Mouse (Mus musculus) hindbrain, postnatal 0 days (tissue): ENCODE results near the gene 4931414P19Rik. TPM values are rescaled to one million over a fixed set of nuclear protein-coding genes. Genes with fewer than 3 reads are reported as not detected.

Experiments
- ATAC-seq: fragments of 200-750 bp; cut with Nextera tagmentation; 2 replicates; pipeline ENCODE4 v1.8.0; 2017; ENCODE audit warnings: mild to moderate bottlenecking, moderate TSS enrichment, moderate library complexity
- DNase-seq: peaks from one replicate; pipeline ENCODE4 v3.0.0-alpha.2; 2015; ENCODE audit warnings: low spot score
- H3K27ac ChIP-seq: fragments of 300-500 bp; sonication (generic); 2 replicates; pipeline ENCODE4 v1.5.1; 2014; ENCODE audit warnings: mild to moderate bottlenecking
- H3K27me3 ChIP-seq: fragments of 300-500 bp; sonication (generic); 2 replicates; pipeline ENCODE4 v1.6.1; 2014; ENCODE audit warnings: low read length, mixed read lengths; ENCODE audit not compliant: insufficient read depth
- H3K36me3 ChIP-seq: fragments of 300-500 bp; sonication (generic); 2 replicates; pipeline ENCODE4 v1.6.1; 2014; ENCODE audit warnings: low read length, mixed read lengths; ENCODE audit not compliant: insufficient read depth
- H3K4me1 ChIP-seq: fragments of 300-500 bp; sonication (generic); 2 replicates; pipeline ENCODE4 v1.6.1; 2014; ENCODE audit warnings: antibody characterized with exemption, low read length, mixed read lengths; ENCODE audit not compliant: insufficient read depth
- H3K4me2 ChIP-seq: fragments of 300-500 bp; sonication (generic); 2 replicates; pipeline ENCODE4 v1.6.1; 2014; ENCODE audit warnings: low read depth, mild to moderate bottlenecking, low read length, moderate library complexity, mixed read lengths
- H3K4me3 ChIP-seq: fragments of 300-500 bp; sonication (generic); 2 replicates; pipeline ENCODE4 v1.5.1; 2014; ENCODE audit warnings: low read length
- H3K9ac ChIP-seq: fragments of 300-500 bp; sonication (generic); replicated peaks from 2 replicates; pipeline ENCODE4 v1.6.1; 2014; ENCODE audit warnings: mild to moderate bottlenecking, low read length, moderate library complexity, mixed read lengths
- H3K9me3 ChIP-seq: fragments of 300-500 bp; sonication (generic); 2 replicates; pipeline ENCODE4 v1.6.1; 2016; ENCODE audit warnings: low read length, mixed read lengths
- CTCF ChIP-seq: IDR thresholded peaks from 2 replicates; pipeline ENCODE4 v1.5.1; 2016; ENCODE audit warnings: antibody characterized with exemption, control low read depth, low read depth
- WGBS: fragments of 180-500 bp; shearing (Covaris S2); extraction: QIAGEN DNeasy Blood & Tissue Kit; methylation state at CpG from one replicate; pipeline ENCODE4 v1.1.7; 2014; 5-methylcytosine and 5-hydroxymethylcytosine counted together
- polyA plus RNA-seq: library from polyadenylated mRNA; unstranded; fragments of >200 nt; fragmentation: Nextera tagmentation; extraction: Ambion mirVana; gene quantifications from 2 replicates; pipeline ENCODE4 v1.2.1, GENCODE M21; 2015
- total RNA-seq: library from RNA; depleted of rRNA; stranded (reverse); fragments of >200 nt; gene quantifications from 2 replicates; pipeline ENCODE4 v1.2.3, GENCODE M21; 2014

4931414P19Rik gene
- total and polyA plus RNA-seq, 2 experiments from 2014 or later = 2.5 to 4.8 TPM

GRCm38 (mm10) chr14:54630583-54631239 lies 24.9 kb upstream of the 4931414P19Rik start:
- Histone ChIP-seq H3K4me3 (no peak overlapping the region), H3K36me3 (peaks cover 12% of the 10 kb centered on the region; the same call in 1 of the 2 replicates), H3K27ac (peak overlapping the region; percentile 56; the same call in 1 of the 2 replicates)

GRCm38 (mm10) chr14:54629797-54630196 lies 24.0 kb upstream of the 4931414P19Rik start:
- H3K9me3 ChIP-seq = no peaks in the 10 kb centered on the region
- no peak for ATAC-seq
- H3K27me3 ChIP-seq = no peaks in the 10 kb centered on the region
- H3K4me1 ChIP-seq = no peaks in the 10 kb centered on the region; the same call in 1 of the 2 replicates
- no peak overlapping the region for H3K27ac ChIP-seq
- no peak for TF ChIP-seq CTCF
- H3K4me2 ChIP-seq = no peak overlapping the region
- H3K4me3 ChIP-seq = no peak overlapping the region
- H3K36me3 ChIP-seq = peaks cover 12% of the 10 kb centered on the region; the same call in 1 of the 2 replicates
- WGBS = 93% methylated on average over 2 of the region's 2 CpGs
- no peak for DNase-seq
- no peak overlapping the region for H3K9ac ChIP-seq

More at GRCm38 (mm10) chr14:54630583-54631239, 24.9 kb upstream of the 4931414P19Rik start:
- Histone ChIP-seq H3K4me2 (no peak overlapping the region), H3K9ac (0 out of 2 replicates have a peak overlapping the region, but pooled peaks have one; percentile 5), H3K4me1 (no peaks in the 10 kb centered on the region; the same call in 1 of the 2 replicates), H3K27me3 (no peaks in the 10 kb centered on the region), H3K9me3 (no peaks in the 10 kb centered on the region)
- peak; percentile 34 for DNase-seq
- ATAC-seq = peak; percentile 72
- 46% methylated on average over 11 of the region's 11 CpGs for WGBS
- TF ChIP-seq CTCF = no peak

- ATAC-seq (no peak), DNase-seq (no peak)
- Histone ChIP-seq H3K4me2 (no peak overlapping the region), H3K9me3 (no peaks in the 10 kb centered on the region), H3K9ac (no peak overlapping the region), H3K27ac (no peak overlapping the region), H3K4me1 (no peaks in the 10 kb centered on the region; the same call in 1 of the 2 replicates), H3K27me3 (no peaks in the 10 kb centered on the region), H3K4me3 (no peak overlapping the region), H3K36me3 (0 out of 2 replicates have a peak, but pooled peaks cover 12% of the 10 kb centered on the region)
- no peak for TF ChIP-seq CTCF
- 86% methylated on average over 5 of the region's 5 CpGs for WGBS
Measured at GRCm38 (mm10) chr14:54628103-54628502, 22.3 kb upstream of the 4931414P19Rik start.

GRCm38 (mm10) chr14:54624976-54625375 lies 19.2 kb upstream of the 4931414P19Rik start:
- DNase-seq (no peak), ATAC-seq (no peak)
- no peaks in the 10 kb centered on the region for H3K27me3 ChIP-seq
- H3K4me1 ChIP-seq = no peaks in the 10 kb centered on the region
- no peak overlapping the region for H3K4me2 ChIP-seq
- no peak overlapping the region for H3K4me3 ChIP-seq
- H3K36me3 ChIP-seq = no peaks in the 10 kb centered on the region
- no peaks in the 10 kb centered on the region for H3K9me3 ChIP-seq
- WGBS = 60% methylated on average over 10 of the region's 10 CpGs
- H3K27ac ChIP-seq = no peak overlapping the region
- no peak for TF ChIP-seq CTCF
- no peak overlapping the region for H3K9ac ChIP-seq

- Histone ChIP-seq H3K4me1 (no peaks in the 10 kb centered on the region), H3K9ac (no peak overlapping the region), H3K36me3 (no peaks in the 10 kb centered on the region), H3K9me3 (no peaks in the 10 kb centered on the region), H3K4me2 (no peak overlapping the region), H3K27ac (no peak overlapping the region), H3K4me3 (no peak overlapping the region), H3K27me3 (no peaks in the 10 kb centered on the region)
- TF ChIP-seq CTCF = no peak
- WGBS = 86% methylated on average over 6 of the region's 6 CpGs
- ATAC-seq (no peak), DNase-seq (no peak)
Measured at GRCm38 (mm10) chr14:54623334-54623733, 17.5 kb upstream of the 4931414P19Rik start.

- H3K4me1 ChIP-seq = peaks cover 6% of the 10 kb centered on the region; the same call in 1 of the 2 replicates
- H3K4me2 ChIP-seq = no peak within 1 kb of the TSS
- ATAC-seq (no peak), DNase-seq (no peak)
- WGBS = 89% methylated on average over 1 of the region's 1 CpGs
- no peak for TF ChIP-seq CTCF
- no peak within 1 kb of the TSS for H3K27ac ChIP-seq
- no peaks in the 10 kb centered on the region for H3K27me3 ChIP-seq
- H3K9ac ChIP-seq = no peak within 1 kb of the TSS
- H3K4me3 ChIP-seq = no peak within 1 kb of the TSS
- H3K9me3 ChIP-seq = no peaks in the 10 kb centered on the region
- H3K36me3 ChIP-seq = no peaks in the 10 kb centered on the region
Measured at GRCm38 (mm10) chr14:54621133-54621532, 15.3 kb upstream of the 4931414P19Rik start, which contains the start of gene Psmb11. Gene Psmb11 (plus strand): TSS chr14:54621433.

GRCm38 (mm10) chr14:54617897-54618365 lies 12.1 kb upstream of the 4931414P19Rik start, which contains the start of gene Psmb5:
Gene Psmb5 (minus strand): TSS chr14:54618022.
- Histone ChIP-seq H3K36me3 (peaks cover 10% of the 10 kb centered on the region), H3K4me1 (peaks cover 6% of the 10 kb centered on the region; the same call in 1 of the 2 replicates), H3K27me3 (no peaks in the 10 kb centered on the region), H3K27ac (peak within 1 kb of the TSS; percentile 87), H3K4me2 (peak within 1 kb of the TSS; percentile 78), H3K4me3 (peak within 1 kb of the TSS; percentile 66), H3K9me3 (no peaks in the 10 kb centered on the region), H3K9ac (peak within 1 kb of the TSS; percentile 74)
- ATAC-seq (peak; percentile 92), DNase-seq (peak; percentile 95)
- 2% methylated on average over 23 of the region's 25 CpGs for WGBS
- TF ChIP-seq CTCF = no peak
